Mouse (Mus musculus) lung, embryonic 16.5 days (tissue): ENCODE measurements around the gene Kifc1. TPM values are rescaled to one million over a fixed set of nuclear protein-coding genes. Genes with fewer than 3 reads are reported as not detected.

Source experiments
- ATAC-seq: fragments of 200-750 bp; cut with Nextera tagmentation; 2 replicates; pipeline ENCODE4 v1.8.0; 2017; ENCODE audit warnings: low read depth, mild to moderate bottlenecking, moderate library complexity
- H3K27ac ChIP-seq: fragments of 300-500 bp; sonication (generic); 2 replicates; pipeline ENCODE4 v1.5.1; 2014; ENCODE audit warnings: mild to moderate bottlenecking, control low read depth, low read length
- H3K27me3 ChIP-seq: fragments of 300-500 bp; sonication (generic); 2 replicates; pipeline ENCODE4 v1.6.1; 2014; ENCODE audit warnings: low read depth, low read length, mixed read lengths; ENCODE audit not compliant: control insufficient read depth, insufficient read depth
- H3K36me3 ChIP-seq: fragments of 300-500 bp; sonication (generic); 2 replicates; pipeline ENCODE4 v1.6.1; 2014; ENCODE audit warnings: low read length; ENCODE audit not compliant: control insufficient read depth, insufficient read depth
- H3K4me1 ChIP-seq: fragments of 300-500 bp; sonication (generic); replicated peaks from 2 replicates; pipeline ENCODE4 v1.6.1; 2014; ENCODE audit warnings: low read length, mixed read lengths; ENCODE audit not compliant: control insufficient read depth, insufficient read depth
- H3K4me2 ChIP-seq: fragments of 300-500 bp; sonication (generic); 2 replicates; pipeline ENCODE4 v1.6.1; 2014; ENCODE audit warnings: low read depth, low read length, control low read depth
- H3K4me3 ChIP-seq: fragments of 300-500 bp; sonication (generic); 2 replicates; pipeline ENCODE4 v1.5.1; 2014; ENCODE audit warnings: mild to moderate bottlenecking, low read length, control low read depth
- H3K9ac ChIP-seq: fragments of 300-500 bp; sonication (generic); 2 replicates; pipeline ENCODE4 v1.6.1; 2014; ENCODE audit warnings: low read length, control low read depth
- H3K9me3 ChIP-seq: fragments of 300-500 bp; sonication (generic); 2 replicates; pipeline ENCODE4 v1.6.1; 2016; ENCODE audit warnings: low read length; ENCODE audit not compliant: control insufficient read depth
- WGBS: fragments of 180-500 bp; shearing (Covaris S2); extraction: QIAGEN DNeasy Blood & Tissue Kit; methylation state at CpG from one replicate; pipeline ENCODE4 v1.1.7; 2014; 5-methylcytosine and 5-hydroxymethylcytosine counted together
- polyA plus RNA-seq: library from polyadenylated mRNA; unstranded; fragments of >200 nt; fragmentation: Nextera tagmentation; extraction: Ambion mirVana; gene quantifications from 2 replicates; pipeline ENCODE4 v1.2.1, GENCODE M21; 2015

Kifc1 gene
- polyA plus RNA-seq, 1 experiment from 2014 or later = 9.6 TPM

DNA sequence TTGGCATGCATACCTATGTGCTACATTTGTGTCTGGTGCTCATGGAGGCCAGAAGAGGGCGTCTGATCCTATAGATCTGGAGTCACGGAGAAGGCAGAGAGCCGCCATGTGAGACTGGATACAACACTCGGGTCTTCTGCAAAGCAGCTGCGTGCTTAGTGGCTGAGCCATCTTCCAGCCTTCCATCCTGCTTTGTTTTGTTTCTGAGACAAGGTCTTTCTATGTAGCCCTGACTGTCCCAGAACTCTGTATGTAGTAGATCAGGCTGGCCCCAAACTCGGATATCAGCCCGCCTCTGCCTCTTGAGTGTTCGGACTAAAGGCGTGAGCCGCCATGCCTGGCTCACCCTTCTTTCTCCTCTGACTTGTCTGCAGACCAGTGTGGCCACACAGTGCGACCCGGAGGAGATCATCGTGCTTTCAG lies 24.5 kb upstream of the Kifc1 start:
- H3K4me1 ChIP-seq = peaks cover 30% of the 10 kb centered on the region
- 72% methylated on average over 13 of the region's 13 CpGs for WGBS

DNA sequence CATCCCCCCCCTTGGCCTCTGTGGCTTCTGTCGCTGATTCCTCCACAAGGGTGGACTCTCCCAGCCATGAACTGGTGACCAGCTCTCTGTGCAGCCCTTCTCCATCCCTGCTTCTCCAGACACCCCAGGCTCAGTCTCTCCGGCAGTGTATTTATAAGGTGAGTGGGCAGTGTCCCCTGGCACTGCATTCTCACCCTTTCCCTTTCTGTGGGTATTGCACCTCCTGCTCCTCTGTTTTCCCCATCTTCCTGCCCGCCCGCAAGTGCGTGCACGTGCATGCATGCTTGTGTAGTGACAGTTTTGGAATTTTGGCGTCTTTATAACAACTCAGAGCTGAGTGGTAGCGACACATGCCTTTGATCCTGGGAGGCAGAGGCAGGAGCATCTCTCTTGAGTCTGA lies 23.4 kb upstream of the Kifc1 start:
- no peak for ATAC-seq
- 93% methylated on average over 8 of the region's 8 CpGs for WGBS
- no peaks in the 10 kb centered on the region for H3K9me3 ChIP-seq
- H3K27ac ChIP-seq = no peak overlapping the region
- peaks cover 39% of the 10 kb centered on the region for H3K36me3 ChIP-seq
- H3K4me1 ChIP-seq = peaks cover 26% of the 10 kb centered on the region
- no peak overlapping the region for H3K4me3 ChIP-seq
- H3K9ac ChIP-seq = no peak overlapping the region
- H3K27me3 ChIP-seq = no peaks in the 10 kb centered on the region
- no peak overlapping the region for H3K4me2 ChIP-seq

More for the DNA sequence above, 24.5 kb upstream of the Kifc1 start:
- Histone ChIP-seq H3K9ac (no peak overlapping the region), H3K9me3 (no peaks in the 10 kb centered on the region), H3K4me3 (no peak overlapping the region; the same call in 1 of the 2 replicates), H3K27me3 (no peaks in the 10 kb centered on the region), H3K36me3 (peaks cover 39% of the 10 kb centered on the region), H3K27ac (0 out of 2 replicates have a peak overlapping the region, but pooled peaks have one; percentile 42), H3K4me2 (peak overlapping the region; percentile 73)
- no peak for ATAC-seq

DNA sequence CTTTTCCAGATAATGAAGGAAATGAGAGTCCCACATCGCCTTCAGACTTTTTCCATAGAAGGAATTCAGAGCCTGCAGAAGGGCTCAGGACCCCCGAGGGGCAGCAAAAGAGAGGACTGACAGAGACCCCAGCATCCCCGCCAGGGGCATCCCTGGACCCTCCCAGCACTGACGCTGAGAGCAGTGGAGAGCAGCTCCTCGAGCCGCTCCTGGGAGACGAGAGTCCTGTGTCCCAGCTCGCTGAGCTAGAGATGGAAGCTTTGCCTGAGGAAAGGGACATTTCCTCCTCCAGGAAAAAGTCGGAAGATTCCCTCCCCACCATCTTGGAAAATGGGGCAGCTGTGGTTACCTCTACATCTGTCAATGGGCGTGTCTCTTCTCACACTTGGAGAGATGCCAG lies 22.8 kb upstream of the Kifc1 start:
- 88% methylated on average over 10 of the region's 10 CpGs for WGBS
- Histone ChIP-seq H3K4me1 (peaks cover 20% of the 10 kb centered on the region), H3K36me3 (peaks cover 39% of the 10 kb centered on the region), H3K27me3 (no peaks in the 10 kb centered on the region), H3K4me3 (no peak overlapping the region), H3K4me2 (no peak overlapping the region), H3K9me3 (no peaks in the 10 kb centered on the region), H3K9ac (no peak overlapping the region), H3K27ac (no peak overlapping the region)
- no peak for ATAC-seq

DNA sequence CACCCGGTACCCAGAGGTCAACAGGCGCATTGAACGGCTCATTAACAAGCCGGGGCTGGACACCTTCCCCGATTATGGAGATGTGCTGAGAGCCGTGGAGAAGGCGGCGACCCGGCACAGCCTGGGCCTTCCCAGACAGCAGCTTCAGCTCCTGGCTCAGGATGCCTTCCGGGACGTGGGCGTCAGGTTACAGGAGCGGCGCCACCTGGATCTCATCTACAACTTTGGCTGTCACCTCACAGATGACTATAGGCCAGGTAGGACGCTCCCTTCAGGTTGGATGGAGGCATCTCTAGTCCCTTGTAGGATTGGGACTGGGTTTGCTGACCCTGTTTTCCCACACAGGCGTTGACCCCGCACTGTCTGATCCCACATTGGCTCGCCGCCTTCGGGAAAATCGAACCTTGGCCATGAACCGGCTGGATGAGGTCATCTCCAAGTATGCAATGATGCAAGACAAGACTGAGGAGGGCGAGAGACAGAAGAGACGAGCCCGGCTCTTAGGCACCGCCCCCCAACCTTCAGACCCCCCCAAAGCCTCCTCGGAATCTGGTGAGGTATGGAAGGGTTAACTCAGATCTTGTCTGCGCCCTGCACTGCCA lies 21.5 kb upstream of the Kifc1 start:
- no peak for ATAC-seq
- no peak overlapping the region for H3K27ac ChIP-seq
- no peak overlapping the region for H3K4me2 ChIP-seq
- no peaks in the 10 kb centered on the region for H3K9me3 ChIP-seq
- H3K4me3 ChIP-seq = no peak overlapping the region
- H3K36me3 ChIP-seq = peaks cover 28% of the 10 kb centered on the region
- no peak overlapping the region for H3K9ac ChIP-seq
- H3K27me3 ChIP-seq = no peaks in the 10 kb centered on the region
- peaks cover 20% of the 10 kb centered on the region for H3K4me1 ChIP-seq
- WGBS = 86% methylated on average over 28 of the region's 28 CpGs

GRCm38 (mm10) chr17:33911052-33911812 lies 20.8 kb upstream of the Kifc1 start:
- WGBS = 81% methylated on average over 31 of the region's 31 CpGs
- H3K27me3 ChIP-seq = no peaks in the 10 kb centered on the region
- H3K9ac ChIP-seq = no peak overlapping the region
- peaks cover 28% of the 10 kb centered on the region for H3K36me3 ChIP-seq
- ATAC-seq = no peak
- H3K27ac ChIP-seq = no peak overlapping the region
- H3K4me1 ChIP-seq = peaks cover 17% of the 10 kb centered on the region
- no peak overlapping the region for H3K4me3 ChIP-seq
- no peaks in the 10 kb centered on the region for H3K9me3 ChIP-seq
- H3K4me2 ChIP-seq = no peak overlapping the region

GRCm38 (mm10) chr17:33910346-33911051 lies 20.0 kb upstream of the Kifc1 start:
- Histone ChIP-seq H3K4me2 (peak overlapping the region; percentile 92), H3K4me3 (peak overlapping the region; percentile 99), H3K9me3 (no peaks in the 10 kb centered on the region), H3K27me3 (no peaks in the 10 kb centered on the region), H3K27ac (peak overlapping the region; percentile 94), H3K36me3 (peaks cover 28% of the 10 kb centered on the region), H3K4me1 (peaks cover 16% of the 10 kb centered on the region), H3K9ac (peak overlapping the region; percentile 95)
- 46% methylated on average over 11 of the region's 11 CpGs for WGBS
- ATAC-seq = no peak

- Histone ChIP-seq H3K4me2 (peak overlapping the region; percentile 92), H3K27me3 (no peaks in the 10 kb centered on the region), H3K9me3 (no peaks in the 10 kb centered on the region), H3K4me1 (peaks cover 10% of the 10 kb centered on the region), H3K4me3 (peak overlapping the region; percentile 99), H3K27ac (peak overlapping the region; percentile 94), H3K9ac (peak overlapping the region; percentile 95), H3K36me3 (peaks cover 28% of the 10 kb centered on the region)
- WGBS = under 1% methylated on average over 14 of the region's 14 CpGs
- no peak for ATAC-seq
These were observed 19.4 kb upstream of the Kifc1 start for GRCm38 (mm10) chr17:33909869-33910250.

- peaks cover 27% of the 10 kb centered on the region for H3K36me3 ChIP-seq
- peak within 1 kb of the TSS; percentile 94 for H3K27ac ChIP-seq
- WGBS = under 1% methylated on average over 68 of the region's 68 CpGs
- no peaks in the 10 kb centered on the region for H3K9me3 ChIP-seq
- no peaks in the 10 kb centered on the region for H3K27me3 ChIP-seq
- H3K9ac ChIP-seq = peak within 1 kb of the TSS; percentile 95
- peak within 1 kb of the TSS; percentile 99 for H3K4me3 ChIP-seq
- peak; percentile 97 for ATAC-seq
- H3K4me1 ChIP-seq = peaks cover 8% of the 10 kb centered on the region
- peak within 1 kb of the TSS; percentile 92 for H3K4me2 ChIP-seq
These were observed 18.8 kb upstream of the Kifc1 start, which contains the start of gene Daxx for GRCm38 (mm10) chr17:33909077-33909868. Daxx (plus strand) TSS chr17:33909414.
